Comparison of ENCODE assay signal across 40 mouse cellular contexts in genomic region chr16:16863978-16864377, GRCm38 (mm10). TPM values are rescaled to one million over a fixed set of nuclear protein-coding genes. Genes with fewer than 3 reads are reported as not detected.
DNase-seq lines count a peak whose midpoint lies in the region; ATAC-seq and TF ChIP-seq lines count a peak whose summit lies in the region.
"Had no signal": no experiment of that assay in that cellular context is flagged by ENCODE, and none has a peak within 500 bp of the region (broad histone marks: within the 10 kb centered on the region; RNA-seq: fewer than 3 reads in every experiment).

Igll1 (minus strand) TSS chr16:16863985.

- in situ Hi-C loops in ES-E14 (cut with MboI; ENCODE audit: low sequenced_read_pairs in 2 of 2, unreplicated experiment in 2 of 2) = no loop called here

- DNase-seq in kidney, adult 18-20 months = peak; percentile 2
- no peak for DNase-seq in kidney, postnatal 4 days
- DNase-seq in testis, postnatal 10 days (ENCODE audit: low spot score) = peak; percentile 25
- DNase-seq in testis, postnatal 14 days (ENCODE audit: low spot score) = no peak
- DNase-seq in ES-E14 (ENCODE audit: low read depth, low spot score) = no peak
- peak; percentile 42 for DNase-seq in liver, postnatal 0 days
- DNase-seq: adrenal gland, postnatal 10 days; cerebellum, adult 11 months; cerebellum, adult 9-10 months; cerebellum, postnatal 36 days; embryo, embryonic 11 days; gastrocnemius, postnatal 14 days; heart, postnatal 36 days; kidney, adult 9 months; kidney, postnatal 14 days; lung, embryonic 14.5 days; lung, postnatal 14 days; right cerebral cortex, postnatal 14 days; thymus, adult 2 months had no signal

- H3K4me1 ChIP-seq in ES-E14 (ENCODE audit: control insufficient read depth in 2 of 2, insufficient read depth in 2 of 2, low read length in 2 of 2, poor library complexity in 1 of 2) = peaks cover 12 to 15% of the 10 kb centered on the region in 2 experiments
- peaks cover 11% of the 10 kb centered on the region; the same call in 1 of the 2 replicates for H3K4me1 ChIP-seq in liver, postnatal 0 days (ENCODE audit: insufficient read depth)
- H3K4me1 ChIP-seq: embryonic facial prominence, embryonic 13.5 days; forebrain, embryonic 13.5 days; hindbrain, embryonic 12.5 days; intestine, embryonic 15.5 days; neural tube, embryonic 13.5 days had no signal

- no peak for TF ChIP-seq EP300 in liver, postnatal 0 days (IDR thresholded peaks at IDR 0.05; ENCODE audit: low read depth)

- peak; percentile 57 for ATAC-seq in liver, postnatal 0 days
- ATAC-seq in frontal cortex, adult (ENCODE audit: low TSS enrichment) = no peak
- ATAC-seq: CD4-positive, CD25-positive, alpha-beta regulatory T cell, adult 4 months; forebrain, embryonic 13.5 days; hindbrain, postnatal 0 days; intestine, embryonic 15.5 days; Patski had no signal

- no peak within 1 kb of the TSS for H3K4me2 ChIP-seq in liver, postnatal 0 days (ENCODE audit: low read depth, low read length)
- H3K4me2 ChIP-seq: embryonic facial prominence, embryonic 13.5 days; forebrain, embryonic 13.5 days; heart, embryonic 11.5 days; hindbrain, embryonic 12.5 days; intestine, embryonic 15.5 days; lung, embryonic 14.5 days; neural tube, embryonic 13.5 days; stomach, embryonic 15.5 days had no signal

- no peak within 1 kb of the TSS for H3K9ac ChIP-seq in ES-E14 (ENCODE audit: insufficient read depth, low read depth, low read length, poor library complexity, severe bottlenecking)
- peak within 1 kb of the TSS; percentile 41; the same call in 1 of the 2 replicates for H3K9ac ChIP-seq in liver, postnatal 0 days (replicated peaks)
- H3K9ac ChIP-seq: embryonic facial prominence, embryonic 13.5 days; forebrain, embryonic 13.5 days; hindbrain, embryonic 12.5 days; intestine, embryonic 15.5 days; lung, embryonic 14.5 days; neural tube, embryonic 13.5 days; stomach, embryonic 15.5 days had no signal

- no peaks in the 10 kb centered on the region for H3K36me3 ChIP-seq in ES-E14 (ENCODE audit: control insufficient read depth, insufficient read depth, low read length, poor library complexity, severe bottlenecking)
- H3K36me3 ChIP-seq in liver, postnatal 0 days (replicated peaks; ENCODE audit: insufficient read depth, low read length) = no peaks in the 10 kb centered on the region
- H3K36me3 ChIP-seq: embryonic facial prominence, embryonic 13.5 days; G1E; hindbrain, embryonic 12.5 days; intestine, embryonic 15.5 days; neural tube, embryonic 13.5 days; stomach, embryonic 15.5 days had no signal

- no peak for TF ChIP-seq CTCF in liver, postnatal 0 days (IDR thresholded peaks at IDR 0.05; ENCODE audit: low read depth)

- H3K4me3 ChIP-seq in ES-E14 (ENCODE audit: insufficient read depth in 1 of 2, low read depth in 1 of 2, low read length in 2 of 2, poor library complexity in 1 of 2, severe bottlenecking in 1 of 2) = no peak within 1 kb of the TSS
- H3K4me3 ChIP-seq in liver, postnatal 0 days (ENCODE audit: low read depth, low read length) = no peak within 1 kb of the TSS; the same call in 1 of the 2 replicates
- H3K4me3 ChIP-seq: embryonic facial prominence, embryonic 13.5 days; erythroblast, embryonic 14.5 days; forebrain, embryonic 13.5 days; hindbrain, embryonic 12.5 days; intestine, embryonic 15.5 days; neural tube, embryonic 13.5 days; stomach, embryonic 15.5 days had no signal

- H3K9me3 ChIP-seq in ES-E14 (ENCODE audit: control insufficient read depth, insufficient read depth, low read depth, low read length) = no peaks in the 10 kb centered on the region
- no peaks in the 10 kb centered on the region for H3K9me3 ChIP-seq in liver, postnatal 0 days (ENCODE audit: low read length)
- H3K9me3 ChIP-seq: embryonic facial prominence, embryonic 13.5 days; forebrain, embryonic 13.5 days; G1E; hindbrain, embryonic 12.5 days; intestine, embryonic 15.5 days; neural tube, embryonic 13.5 days; stomach, embryonic 15.5 days had no signal

- WGBS in liver, postnatal 0 days (ENCODE audit: insufficient replicate concordance) = 46% methylated on average over 2 of the region's 2 CpGs

- no peaks in the 10 kb centered on the region for H3K27me3 ChIP-seq in liver, postnatal 0 days (ENCODE audit: insufficient read depth, low read length)
- H3K27me3 ChIP-seq: embryonic facial prominence, embryonic 13.5 days; forebrain, embryonic 13.5 days; hindbrain, embryonic 12.5 days; intestine, embryonic 15.5 days; neural tube, embryonic 13.5 days; Patski; stomach, embryonic 15.5 days had no signal

- peak within 1 kb of the TSS; percentile 100 for H3K27ac ChIP-seq in ES-E14 (ENCODE audit: insufficient read depth, low read depth, low read length, poor library complexity, severe bottlenecking)
- H3K27ac ChIP-seq in liver, postnatal 0 days (ENCODE audit: low read depth) = peak within 1 kb of the TSS; percentile 55
- H3K27ac ChIP-seq: forebrain, embryonic 13.5 days; hindbrain, embryonic 12.5 days; hindbrain, postnatal 0 days; intestine, embryonic 15.5 days; neural tube, embryonic 13.5 days; stomach, embryonic 15.5 days had no signal

TF ChIP-seq in ES-E14, 5 proteins besides CTCF, POLR2A, EP300 and RAD21:
- TF ChIP-seq MAFK (IDR thresholded peaks at IDR 0.05; ENCODE audit: insufficient read depth, low read depth, low read length) (no peak), CHD2 (IDR thresholded peaks at IDR 0.05; ENCODE audit: low read depth, low read length) (no peak)

RNA-seq across cellular contexts. Expression of gene Igll1, which starts in this region (rescaled TPM):
- 1.5 and 2.4 TPM in 2 replicates for total RNA-seq in ES-E14 (2012; rRNA removed)
- polyA plus RNA-seq in liver, postnatal 0 days (2015; fragmentation: Nextera tagmentation; extraction: Ambion mirVana) = 18.2 and 18.9 TPM in 2 replicates
- total RNA-seq: gastrocnemius, postnatal 14 days; heart, postnatal 36 days; hindbrain, postnatal 0 days; layer of hippocampus, adult 18-20 months; layer of hippocampus, postnatal 10 days; left cerebral cortex, adult 18-20 months; left cerebral cortex, postnatal 14 days; liver, adult 2 months; midbrain, postnatal 0 days had no signal
- polyA plus RNA-seq: CD4-positive, CD25-positive, alpha-beta regulatory T cell, adult 4 months; embryonic facial prominence, embryonic 13.5 days; erythroblast, embryonic 14.5 days; G1E; heart, embryonic 11.5 days; heart, embryonic 16.5 days; hindbrain, embryonic 12.5 days; hindbrain, postnatal 0 days; limb, embryonic 11.5 days; liver, adult 2 months; lung, embryonic 14.5 days; midbrain, postnatal 0 days; neural tube, embryonic 13.5 days; Patski had no signal

Comparison
In these comparisons a context has a peak if more than half of its experiments do, and no peak if none do; other contexts are left out.
1. DNase-seq: peak in kidney, adult 18-20 months (single experiment), testis, postnatal 10 days (single experiment) and liver, postnatal 0 days (single experiment); none in kidney, postnatal 4 days (0 of 2), testis, postnatal 14 days (single experiment) and ES-E14 (single experiment).